Mouse (Mus musculus) E14TG2a.4 (cell line): ENCODE measurements around the gene Gm10577.

ENCODE experiments used
- H3K27me3 ChIP-seq: 2 replicates; pipeline ENCODE4 v1.6.1; 2014; ENCODE audit warnings: low read length, control low read depth; ENCODE audit not compliant: insufficient read depth
- H3K36me3 ChIP-seq: 2 replicates; pipeline ENCODE4 v1.6.1; 2014; ENCODE audit warnings: low read length, control low read depth; ENCODE audit not compliant: insufficient read depth
- H3K4me1 ChIP-seq: replicated peaks from 2 replicates; pipeline ENCODE4 v1.6.1; 2014; ENCODE audit warnings: low read depth, low read length, control low read depth
- H3K4me3 ChIP-seq: replicated peaks from 2 replicates; pipeline ENCODE4 v1.5.1; 2014; ENCODE audit warnings: mild to moderate bottlenecking, low read length
- H3K9me3 ChIP-seq: 2 replicates; pipeline ENCODE4 v1.6.1; 2014; ENCODE audit warnings: low read length, control low read depth
- CTCF ChIP-seq: conservative IDR thresholded peaks from 2 replicates; pipeline ENCODE4 v1.5.1; 2014; ENCODE audit warnings: low read length
- NANOG ChIP-seq: IDR thresholded peaks from 2 replicates; pipeline ENCODE4 v1.6.1; 2014; ENCODE audit warnings: borderline replicate concordance, low read length, mixed read lengths
- POU5F1 ChIP-seq: IDR thresholded peaks from 2 replicates; pipeline ENCODE4 v1.6.1; 2014; ENCODE audit warnings: low read length, borderline replicate concordance

Gm10577 gene

GRCm38 (mm10) chr4:101020596-101020995, at the start of gene Gm10577:
Gene Gm10577, minus strand, starts transcription at chr4:101020696.
- no peaks in the 10 kb centered on the region for H3K36me3 ChIP-seq
- H3K27me3 ChIP-seq: no peaks in the 10 kb centered on the region
- TF ChIP-seq CTCF: no peak
- TF ChIP-seq NANOG: no peak
- no peak for TF ChIP-seq POU5F1
- H3K9me3 ChIP-seq: peaks cover 17% of the 10 kb centered on the region
- no peaks in the 10 kb centered on the region for H3K4me1 ChIP-seq
- H3K4me3 ChIP-seq: no peak within 1 kb of the TSS

DNA sequence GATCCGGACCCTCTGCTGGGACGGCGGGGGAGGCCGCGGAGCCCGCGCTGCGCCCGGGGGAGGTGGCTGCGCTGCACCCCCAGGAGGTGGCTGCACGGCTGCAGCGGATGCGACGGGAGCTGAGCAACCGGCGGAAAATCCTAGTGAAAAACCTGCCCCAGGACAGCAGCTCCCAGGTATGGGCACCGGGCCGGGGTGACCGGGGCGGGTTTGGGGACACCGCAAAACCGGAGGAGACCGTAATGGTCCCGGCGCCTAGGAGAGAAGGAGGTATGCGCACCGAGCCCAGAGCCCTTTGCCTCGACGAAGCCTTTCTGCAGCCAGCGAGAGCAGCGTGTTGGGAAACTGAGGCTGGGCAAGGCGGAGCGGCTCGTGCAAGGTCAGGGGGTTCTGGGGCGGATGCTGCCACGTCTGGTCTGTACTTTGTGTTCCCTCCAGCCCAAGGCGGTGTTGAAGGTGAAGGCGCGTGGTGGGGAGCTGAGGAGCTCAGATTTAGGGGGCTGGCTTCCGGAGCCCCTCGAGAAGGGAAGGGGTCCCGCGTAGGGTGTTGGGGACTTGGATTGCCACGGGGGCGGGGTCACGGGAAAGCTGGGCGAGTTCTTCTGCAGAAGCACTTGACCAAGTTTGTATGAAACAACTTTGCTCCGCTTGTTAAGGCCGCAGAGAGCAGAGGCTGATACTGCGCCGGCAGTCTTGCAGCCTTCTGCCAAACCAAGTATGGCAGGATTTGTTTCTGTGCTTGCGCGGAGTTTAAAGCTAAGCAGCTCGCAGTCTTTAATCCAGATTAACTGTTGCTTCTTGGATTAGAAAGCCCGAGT, 48.9 kb upstream of the Gm10577 start:
- Histone ChIP-seq H3K9me3 (no peaks in the 10 kb centered on the region), H3K36me3 (no peaks in the 10 kb centered on the region), H3K4me1 (peaks cover 8% of the 10 kb centered on the region), H3K27me3 (peaks cover 38% of the 10 kb centered on the region), H3K4me3 (peak overlapping the region; percentile 91)
- no peak for TF ChIP-seq POU5F1
- TF ChIP-seq CTCF: no peak
- no peak for TF ChIP-seq NANOG

GRCm38 (mm10) chr4:101068786-101069153, 48.3 kb upstream of the Gm10577 start, which contains the start of gene Raver2:
Gene Raver2, plus strand, starts transcription at chr4:101068983.
- Histone ChIP-seq H3K36me3 (no peaks in the 10 kb centered on the region), H3K4me3 (peak within 1 kb of the TSS; percentile 91), H3K9me3 (no peaks in the 10 kb centered on the region), H3K4me1 (peaks cover 8% of the 10 kb centered on the region), H3K27me3 (peaks cover 38% of the 10 kb centered on the region)
- TF ChIP-seq CTCF: no peak
- no peak for TF ChIP-seq NANOG
- no peak for TF ChIP-seq POU5F1

GRCm38 (mm10) chr4:101066401-101066800, 45.9 kb upstream of the Gm10577 start:
- peaks cover 34% of the 10 kb centered on the region for H3K27me3 ChIP-seq
- H3K4me3 ChIP-seq: no peak overlapping the region
- no peaks in the 10 kb centered on the region for H3K36me3 ChIP-seq
- TF ChIP-seq NANOG (no peak), CTCF (no peak), POU5F1 (no peak)
- peaks cover 12% of the 10 kb centered on the region for H3K4me1 ChIP-seq
- no peaks in the 10 kb centered on the region for H3K9me3 ChIP-seq

GRCm38 (mm10) chr4:101062146-101062545, 41.6 kb upstream of the Gm10577 start:
- Histone ChIP-seq H3K9me3 (no peaks in the 10 kb centered on the region), H3K36me3 (no peaks in the 10 kb centered on the region), H3K4me3 (no peak overlapping the region), H3K4me1 (peaks cover 3% of the 10 kb centered on the region; the same call in 1 of the 2 replicates), H3K27me3 (peaks cover 12% of the 10 kb centered on the region)
- TF ChIP-seq NANOG (no peak), POU5F1 (no peak), CTCF (no peak)

DNA sequence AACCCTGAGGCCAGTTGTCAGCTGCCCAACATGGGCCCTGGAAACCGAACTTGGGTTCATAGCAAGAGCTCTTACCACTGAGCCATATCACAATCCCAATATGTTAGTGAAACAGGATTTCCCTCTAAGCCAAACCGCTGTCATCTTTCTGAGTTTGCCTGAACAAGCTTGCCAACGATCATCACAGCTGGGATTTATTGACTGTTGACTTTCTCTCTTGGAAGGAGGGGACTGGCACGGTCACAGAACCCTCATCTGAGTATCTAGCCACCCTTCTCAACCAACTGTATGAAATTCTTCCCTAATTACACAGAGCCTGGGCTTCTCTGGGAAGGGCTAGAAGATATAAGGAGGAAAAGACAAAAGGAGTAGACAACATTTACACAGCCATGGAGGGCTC, 26.1 kb upstream of the Gm10577 start:
- Histone ChIP-seq H3K4me3 (no peak overlapping the region), H3K36me3 (no peaks in the 10 kb centered on the region), H3K27me3 (peaks cover 5% of the 10 kb centered on the region; the same call in 1 of the 2 replicates), H3K4me1 (no peaks in the 10 kb centered on the region), H3K9me3 (0 out of 2 replicates have a peak, but pooled peaks cover 3% of the 10 kb centered on the region)
- no peak for TF ChIP-seq CTCF

GRCm38 (mm10) chr4:101044149-101044548, 23.7 kb upstream of the Gm10577 start:
- H3K9me3 ChIP-seq: no peaks in the 10 kb centered on the region
- H3K4me1 ChIP-seq: no peaks in the 10 kb centered on the region
- no peaks in the 10 kb centered on the region for H3K36me3 ChIP-seq
- peaks cover 5% of the 10 kb centered on the region; the same call in 1 of the 2 replicates for H3K27me3 ChIP-seq
- TF ChIP-seq NANOG: no peak
- TF ChIP-seq POU5F1: no peak
- no peak for TF ChIP-seq CTCF
- H3K4me3 ChIP-seq: no peak overlapping the region

DNA sequence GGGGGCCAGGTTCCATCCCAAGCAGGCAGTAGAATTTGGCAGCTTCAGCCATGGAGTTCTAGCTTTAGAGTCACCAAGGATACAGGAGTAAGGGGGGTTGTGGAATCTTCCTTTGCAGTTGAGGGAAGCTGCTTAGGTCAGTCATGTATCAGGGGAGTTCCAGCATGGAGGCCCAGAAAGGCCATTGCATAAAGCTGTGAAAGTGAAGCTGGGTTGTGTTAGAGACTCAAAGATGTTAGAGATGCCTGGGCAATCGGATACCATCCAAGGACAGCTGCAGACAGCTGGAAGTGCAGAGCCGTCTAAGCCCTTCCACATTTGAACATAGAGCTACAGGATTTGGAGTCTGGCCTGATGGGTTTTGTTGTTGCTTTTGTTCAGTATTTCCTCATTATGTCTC, 23.2 kb upstream of the Gm10577 start:
- Histone ChIP-seq H3K27me3 (0 out of 2 replicates have a peak, but pooled peaks cover 5% of the 10 kb centered on the region), H3K4me1 (no peaks in the 10 kb centered on the region), H3K36me3 (no peaks in the 10 kb centered on the region), H3K9me3 (no peaks in the 10 kb centered on the region), H3K4me3 (no peak overlapping the region)
- TF ChIP-seq CTCF (no peak), NANOG (no peak)

DNA sequence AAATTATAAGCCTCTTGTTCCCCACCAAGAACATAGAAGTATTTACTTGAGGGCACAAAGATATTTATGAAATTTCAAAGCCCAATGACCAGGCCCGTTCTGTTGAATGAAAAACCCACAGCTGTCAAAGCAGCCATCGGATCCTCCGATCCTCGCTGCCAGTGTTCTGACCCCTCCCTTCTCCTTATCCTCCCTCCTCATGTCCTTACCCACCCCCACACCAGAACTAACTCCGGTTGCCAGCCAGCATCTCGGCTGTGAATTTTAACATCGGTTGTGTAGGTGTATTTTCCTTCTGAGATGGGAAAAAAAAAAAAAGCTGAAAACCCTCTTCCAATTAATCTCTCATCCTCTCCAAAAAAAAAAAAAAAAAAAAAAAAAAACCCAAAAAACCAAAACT, 16.7 kb upstream of the Gm10577 start:
- no peaks in the 10 kb centered on the region for H3K4me1 ChIP-seq
- no peaks in the 10 kb centered on the region for H3K9me3 ChIP-seq
- no peaks in the 10 kb centered on the region; the same call in 1 of the 2 replicates for H3K27me3 ChIP-seq
- no peak overlapping the region for H3K4me3 ChIP-seq
- no peaks in the 10 kb centered on the region for H3K36me3 ChIP-seq
- TF ChIP-seq NANOG (no peak), CTCF (no peak), POU5F1 (no peak)
